Mouse (Mus musculus): Measurements from ENCODE around the gene Pnp2. TPM values are rescaled to one million over a fixed set of nuclear protein-coding genes. Genes with fewer than 3 reads are reported as not detected.

Pnp2 gene
- polyA plus RNA-seq, 1 experiment from 2014 or later, result 7.1 TPM

DNA sequence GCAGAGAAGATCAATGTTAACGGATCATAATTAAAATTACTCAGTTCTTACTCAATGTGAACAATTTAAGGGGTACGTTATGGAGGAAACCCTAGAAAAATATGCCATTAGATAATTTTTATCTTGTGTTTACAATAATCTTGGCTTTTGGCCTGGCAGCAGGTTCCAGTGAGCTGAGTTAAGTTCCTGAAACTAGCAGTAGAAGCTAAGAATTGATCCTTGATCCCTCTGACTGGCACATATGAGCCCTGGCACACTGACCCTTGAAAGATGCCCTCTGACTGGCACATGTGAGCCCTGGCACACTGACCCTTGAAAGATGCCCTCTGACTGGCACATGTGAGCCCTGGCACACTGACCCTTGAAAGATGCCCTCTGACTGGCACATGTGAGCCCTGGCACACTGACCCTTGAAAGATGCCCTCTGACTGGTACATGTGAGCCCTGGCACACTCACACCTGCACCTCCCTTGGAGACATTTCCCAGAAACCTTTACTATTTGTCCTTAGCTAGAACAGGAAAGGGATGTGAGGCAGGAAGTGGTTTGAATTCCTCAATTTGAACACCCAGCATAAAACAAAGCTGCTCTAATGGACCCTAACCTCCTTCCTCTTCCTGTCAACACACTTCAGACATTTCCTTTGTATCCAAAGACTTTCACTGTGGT lies 42.3 kb downstream of the Pnp2 start:
- peak overlapping the region; percentile 50; the same call in 1 of the 2 replicates for H3K27ac ChIP-seq (ENCODE audit: low read depth)
- DNase-seq, result no peak
- H3K9me3 ChIP-seq (ENCODE audit: low read length), result no peaks in the 10 kb centered on the region
- peak; percentile 50; the same call in 1 of the 2 replicates for ATAC-seq
- no peaks in the 10 kb centered on the region for H3K27me3 ChIP-seq (ENCODE audit: insufficient read depth, low read length)
- H3K4me2 ChIP-seq (ENCODE audit: low read depth, low read length), result no peak overlapping the region
- no peak overlapping the region for H3K9ac ChIP-seq (replicated peaks)
- H3K36me3 ChIP-seq (replicated peaks; ENCODE audit: insufficient read depth, low read length), result no peaks in the 10 kb centered on the region
- no peak overlapping the region for H3K4me3 ChIP-seq (ENCODE audit: low read depth, low read length)
- TF ChIP-seq EP300 (IDR thresholded peaks at IDR 0.05; ENCODE audit: low read depth) (0 out of 2 replicates have a peak, but pooled peaks have one; percentile 17), CTCF (IDR thresholded peaks at IDR 0.05; ENCODE audit: low read depth) (no peak)
- peaks cover 14% of the 10 kb centered on the region for H3K4me1 ChIP-seq (ENCODE audit: insufficient read depth)
- 41% methylated on average over 2 of the region's 2 CpGs for WGBS (ENCODE audit: insufficient replicate concordance)

DNA sequence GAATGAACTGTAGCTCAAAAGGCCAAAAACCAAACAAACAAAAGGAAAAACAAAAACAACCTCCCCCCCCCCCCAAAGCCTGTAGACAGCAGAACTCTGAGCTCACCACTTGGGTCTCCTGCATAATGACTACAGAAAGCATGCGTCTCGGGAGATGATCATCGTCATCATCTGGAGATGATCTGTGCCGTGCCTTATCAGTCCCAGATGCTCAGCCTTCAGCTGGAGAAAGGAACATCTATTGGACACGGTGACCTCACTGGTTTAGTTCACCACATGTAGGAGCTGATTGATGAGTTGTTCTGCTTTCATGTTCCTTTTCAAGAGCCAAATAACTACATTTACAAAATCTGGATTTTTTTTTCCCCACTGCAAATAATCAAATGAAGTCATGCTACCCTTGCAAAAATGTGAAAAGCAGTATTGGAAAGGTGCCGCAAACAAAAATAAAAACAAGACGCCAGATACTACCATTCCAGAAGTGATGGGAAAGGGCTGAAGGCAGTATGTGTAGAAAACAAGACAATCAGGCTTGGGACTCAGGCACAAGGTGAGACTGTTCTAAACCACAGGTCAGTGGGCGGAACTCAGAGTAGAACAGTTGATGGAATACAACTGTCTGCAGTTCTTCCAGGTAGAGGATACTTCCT lies 51.5 kb downstream of the Pnp2 start, which contains the start of gene Rnase10:
TSS of gene Rnase10 (plus strand) at position 600 of the 650 bp plus-strand sequence.
- Histone ChIP-seq H3K27ac (ENCODE audit: low read depth) (peak within 1 kb of the TSS; percentile 58), H3K4me3 (ENCODE audit: low read depth, low read length) (no peak within 1 kb of the TSS), H3K4me1 (ENCODE audit: insufficient read depth) (peaks cover 9% of the 10 kb centered on the region; the same call in 1 of the 2 replicates), H3K9me3 (ENCODE audit: low read length) (no peaks in the 10 kb centered on the region), H3K4me2 (ENCODE audit: low read depth, low read length) (no peak within 1 kb of the TSS), H3K27me3 (ENCODE audit: insufficient read depth, low read length) (no peaks in the 10 kb centered on the region), H3K9ac (replicated peaks) (no peak within 1 kb of the TSS), H3K36me3 (replicated peaks; ENCODE audit: insufficient read depth, low read length) (no peaks in the 10 kb centered on the region)
- WGBS (ENCODE audit: insufficient replicate concordance), result 74% methylated on average over 8 of the region's 8 CpGs
- no peak for ATAC-seq
- TF ChIP-seq CTCF (IDR thresholded peaks at IDR 0.05; ENCODE audit: low read depth), result no peak
- no peak for TF ChIP-seq EP300 (IDR thresholded peaks at IDR 0.05; ENCODE audit: low read depth)
- DNase-seq, result no peak

DNA sequence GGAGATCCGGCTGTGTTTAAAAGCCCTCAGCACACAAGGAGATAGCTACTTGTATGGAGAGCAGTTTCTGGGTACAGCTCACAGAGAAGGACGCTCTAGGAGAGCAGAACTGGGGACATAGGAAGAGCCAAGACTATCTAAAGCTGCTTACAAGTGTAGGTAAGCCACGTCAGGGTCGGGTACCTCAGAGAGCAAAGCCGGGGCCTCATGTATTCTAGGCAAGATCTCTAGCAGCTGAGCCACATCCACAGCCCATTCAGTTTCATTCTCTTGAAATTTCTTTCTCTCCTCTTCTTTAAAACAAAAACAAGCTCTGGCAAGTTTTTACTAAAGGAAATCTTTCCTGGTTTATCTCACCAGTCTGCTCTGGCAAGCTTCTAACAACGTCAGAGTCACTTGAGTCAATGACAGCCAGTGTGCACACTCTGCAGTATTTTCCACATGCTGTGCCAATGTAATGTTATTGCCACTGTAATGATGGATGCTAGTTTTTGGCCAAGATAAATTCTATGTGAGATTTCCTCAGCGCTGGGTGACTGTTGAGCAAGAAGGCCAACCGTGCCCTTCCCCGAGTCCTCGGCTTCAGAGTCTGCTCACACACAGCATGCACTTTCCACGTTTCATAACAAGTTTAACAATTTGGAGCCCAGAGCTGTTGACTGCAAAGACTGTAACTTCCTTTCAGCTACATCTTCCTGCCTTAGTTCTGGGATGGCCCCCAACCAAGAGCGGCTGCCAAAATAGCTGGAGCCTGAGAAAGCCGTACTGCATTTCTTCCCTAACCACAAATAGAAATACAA lies 52.3 kb downstream of the Pnp2 start:
- Histone ChIP-seq H3K4me3 (ENCODE audit: low read depth, low read length) (no peak overlapping the region), H3K9ac (replicated peaks) (no peak overlapping the region), H3K4me2 (ENCODE audit: low read depth, low read length) (no peak overlapping the region), H3K27me3 (ENCODE audit: insufficient read depth, low read length) (no peaks in the 10 kb centered on the region), H3K4me1 (ENCODE audit: insufficient read depth) (peaks cover 9% of the 10 kb centered on the region; the same call in 1 of the 2 replicates), H3K9me3 (ENCODE audit: low read length) (no peaks in the 10 kb centered on the region), H3K27ac (ENCODE audit: low read depth) (peak overlapping the region; percentile 58), H3K36me3 (replicated peaks; ENCODE audit: insufficient read depth, low read length) (no peaks in the 10 kb centered on the region)
- TF ChIP-seq CTCF (IDR thresholded peaks at IDR 0.05; ENCODE audit: low read depth), result no peak
- peak; percentile 34; the same call in 1 of the 2 replicates for TF ChIP-seq EP300 (IDR thresholded peaks at IDR 0.05; ENCODE audit: low read depth)
- 49% methylated on average over 13 of the region's 13 CpGs for WGBS (ENCODE audit: insufficient replicate concordance)
- DNase-seq (peak; percentile 23), ATAC-seq (peak; percentile 61)

DNA sequence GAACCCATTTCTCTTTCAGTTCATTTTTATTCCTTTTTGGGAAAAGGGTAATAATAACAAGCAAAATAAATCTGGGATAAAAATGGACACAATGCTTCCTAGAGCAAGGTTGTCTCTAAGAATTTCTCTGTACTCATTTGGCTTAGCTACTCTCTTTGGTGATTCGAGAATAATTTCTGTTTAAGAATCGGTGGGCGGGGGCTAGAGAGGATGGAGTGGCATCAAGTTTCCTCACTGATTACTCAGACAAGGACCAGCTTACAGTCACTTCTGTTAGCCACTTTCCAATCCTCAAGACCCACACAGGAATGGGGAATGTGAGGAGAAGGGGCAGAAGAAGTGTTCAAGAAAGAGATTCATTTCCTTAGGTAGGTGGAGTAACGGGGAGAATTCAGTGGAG lies 53.0 kb downstream of the Pnp2 start:
- Histone ChIP-seq H3K36me3 (replicated peaks; ENCODE audit: insufficient read depth, low read length) (no peaks in the 10 kb centered on the region), H3K27me3 (ENCODE audit: insufficient read depth, low read length) (no peaks in the 10 kb centered on the region), H3K9me3 (ENCODE audit: low read length) (no peaks in the 10 kb centered on the region), H3K27ac (ENCODE audit: low read depth) (peak overlapping the region; percentile 58), H3K4me1 (ENCODE audit: insufficient read depth) (peaks cover 9% of the 10 kb centered on the region; the same call in 1 of the 2 replicates), H3K9ac (replicated peaks) (no peak overlapping the region), H3K4me2 (ENCODE audit: low read depth, low read length) (no peak overlapping the region), H3K4me3 (ENCODE audit: low read depth, low read length) (no peak overlapping the region)
- DNase-seq (no peak), ATAC-seq (no peak)
- TF ChIP-seq EP300 (IDR thresholded peaks at IDR 0.05; ENCODE audit: low read depth) (no peak), CTCF (IDR thresholded peaks at IDR 0.05; ENCODE audit: low read depth) (no peak)
- WGBS (ENCODE audit: insufficient replicate concordance), result 75% methylated on average over 4 of the region's 4 CpGs

DNA sequence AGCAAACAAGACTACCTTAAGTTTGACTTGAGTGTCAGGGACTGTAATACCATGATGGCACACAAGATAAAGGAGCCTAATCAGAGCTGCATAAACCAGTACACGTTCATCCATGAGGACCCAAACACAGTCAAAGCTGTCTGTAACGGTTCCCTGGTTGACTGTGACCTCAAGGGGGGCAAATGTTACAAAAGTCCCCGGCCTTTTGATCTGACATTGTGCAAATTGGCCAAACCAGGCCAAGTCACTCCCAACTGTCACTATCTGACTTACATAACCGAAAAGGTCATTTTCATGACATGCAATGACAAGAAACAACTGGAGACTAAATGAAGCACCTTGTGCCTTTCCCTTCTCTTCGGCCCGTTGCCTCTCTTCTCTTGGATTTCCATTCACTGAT lies 53.8 kb downstream of the Pnp2 start:
- ATAC-seq, result peak; percentile 59; the same call in 1 of the 2 replicates
- H3K27me3 ChIP-seq (ENCODE audit: insufficient read depth, low read length), result no peaks in the 10 kb centered on the region
- H3K4me2 ChIP-seq (ENCODE audit: low read depth, low read length), result no peak overlapping the region
- peaks cover 9% of the 10 kb centered on the region; the same call in 1 of the 2 replicates for H3K4me1 ChIP-seq (ENCODE audit: insufficient read depth)
- no peak overlapping the region for H3K9ac ChIP-seq (replicated peaks)
- no peaks in the 10 kb centered on the region for H3K36me3 ChIP-seq (replicated peaks; ENCODE audit: insufficient read depth, low read length)
- no peak overlapping the region for H3K4me3 ChIP-seq (ENCODE audit: low read depth, low read length)
- H3K9me3 ChIP-seq (ENCODE audit: low read length), result no peaks in the 10 kb centered on the region
- no peak overlapping the region for H3K27ac ChIP-seq (ENCODE audit: low read depth)
- 52% methylated on average over 6 of the region's 6 CpGs for WGBS (ENCODE audit: insufficient replicate concordance)
- TF ChIP-seq CTCF (IDR thresholded peaks at IDR 0.05; ENCODE audit: low read depth), result no peak
- TF ChIP-seq EP300 (IDR thresholded peaks at IDR 0.05; ENCODE audit: low read depth), result no peak
- DNase-seq, result no peak

Other genes starting within 250 kb of the Pnp2 start
- not detected in 2 replicates for gene Olfr748, start 248.6 kb upstream of the Pnp2 start, polyA plus RNA-seq (2015; fragmentation: Nextera tagmentation; extraction: Ambion mirVana)
- gene Olfr749, start 210.9 kb upstream of the Pnp2 start, polyA plus RNA-seq (2015; fragmentation: Nextera tagmentation; extraction: Ambion mirVana), result not detected in 2 replicates
- gene Ttc5, start 170.5 kb upstream of the Pnp2 start, polyA plus RNA-seq (2015; fragmentation: Nextera tagmentation; extraction: Ambion mirVana), result 15.9 and 17.7 TPM in 2 replicates
- not detected in 2 replicates for gene Ccnb1ip1, start 148.3 kb upstream of the Pnp2 start, polyA plus RNA-seq (2015; fragmentation: Nextera tagmentation; extraction: Ambion mirVana)
- gene Parp2, start 148.2 kb upstream of the Pnp2 start, polyA plus RNA-seq (2015; fragmentation: Nextera tagmentation; extraction: Ambion mirVana), result 19.1 and 22.5 TPM in 2 replicates
- gene Tep1, start 85.4 kb upstream of the Pnp2 start, polyA plus RNA-seq (2015; fragmentation: Nextera tagmentation; extraction: Ambion mirVana), result 6.2 and 6.6 TPM in 2 replicates
- gene Klhl33, start 58.5 kb upstream of the Pnp2 start, polyA plus RNA-seq (2015; fragmentation: Nextera tagmentation; extraction: Ambion mirVana), result 0.13 and 0.20 TPM in 2 replicates
- 38.5 and 39.5 TPM in 2 replicates for gene Osgep, start 31.1 kb upstream of the Pnp2 start, polyA plus RNA-seq (2015; fragmentation: Nextera tagmentation; extraction: Ambion mirVana)
- gene Apex1, start 31.0 kb upstream of the Pnp2 start, polyA plus RNA-seq (2015; fragmentation: Nextera tagmentation; extraction: Ambion mirVana), result 58.0 and 60.1 TPM in 2 replicates
- gene Pip4p1, start 25.1 kb upstream of the Pnp2 start, polyA plus RNA-seq (2015; fragmentation: Nextera tagmentation; extraction: Ambion mirVana), result 23.6 and 24.2 TPM in 2 replicates
- gene Pnp, start 24.9 kb upstream of the Pnp2 start, polyA plus RNA-seq (2015; fragmentation: Nextera tagmentation; extraction: Ambion mirVana), result 66.4 and 70.4 TPM in 2 replicates
- not detected in 2 replicates for gene Gm49342, start 11.5 kb upstream of the Pnp2 start, polyA plus RNA-seq (2015; fragmentation: Nextera tagmentation; extraction: Ambion mirVana)
- not detected in 2 replicates for gene Rnase10, start 51.8 kb downstream of the Pnp2 start, polyA plus RNA-seq (2015; fragmentation: Nextera tagmentation; extraction: Ambion mirVana)
- not detected in 2 replicates for gene Rnase9, start 85.9 kb downstream of the Pnp2 start, polyA plus RNA-seq (2015; fragmentation: Nextera tagmentation; extraction: Ambion mirVana)
- gene Rnase11, start 94.2 kb downstream of the Pnp2 start, polyA plus RNA-seq (2015; fragmentation: Nextera tagmentation; extraction: Ambion mirVana), result not detected in 2 replicates
- 1.3 and 1.6 TPM in 2 replicates for gene Rnase12, start 101.7 kb downstream of the Pnp2 start, polyA plus RNA-seq (2015; fragmentation: Nextera tagmentation; extraction: Ambion mirVana)
- not detected in 2 replicates for gene Olfr750, start 118.4 kb downstream of the Pnp2 start, polyA plus RNA-seq (2015; fragmentation: Nextera tagmentation; extraction: Ambion mirVana)
- 221 and 337 TPM in 2 replicates for gene Rnase4, start 135.1 kb downstream of the Pnp2 start, polyA plus RNA-seq (2015; fragmentation: Nextera tagmentation; extraction: Ambion mirVana)
- 85.3 and 131 TPM in 2 replicates for gene Ang, start 135.2 kb downstream of the Pnp2 start, polyA plus RNA-seq (2015; fragmentation: Nextera tagmentation; extraction: Ambion mirVana)
- 0.07 TPM in 2 replicates for gene Eddm3b, start 158.4 kb downstream of the Pnp2 start, polyA plus RNA-seq (2015; fragmentation: Nextera tagmentation; extraction: Ambion mirVana)
- 6.3 and 7.5 TPM in 2 replicates for gene Rnase6, start 167.9 kb downstream of the Pnp2 start, polyA plus RNA-seq (2015; fragmentation: Nextera tagmentation; extraction: Ambion mirVana)
- 0.11 and 2.1 TPM in 2 replicates for gene Rnase1, start 190.8 kb downstream of the Pnp2 start, polyA plus RNA-seq (2015; fragmentation: Nextera tagmentation; extraction: Ambion mirVana)
- not detected in 2 replicates for gene Rnase2b, start 206.3 kb downstream of the Pnp2 start, polyA plus RNA-seq (2015; fragmentation: Nextera tagmentation; extraction: Ambion mirVana)
- gene Ang2, start 243.2 kb downstream of the Pnp2 start, polyA plus RNA-seq (2015; fragmentation: Nextera tagmentation; extraction: Ambion mirVana), result not detected in 2 replicates
- gene Ear14, start 247.4 kb downstream of the Pnp2 start, polyA plus RNA-seq (2015; fragmentation: Nextera tagmentation; extraction: Ambion mirVana), result not detected in 2 replicates

Measured in liver, postnatal 0 days (tissue).